Mouse (Mus musculus): Measurements from ENCODE around the gene Tmeff2. TPM values are rescaled to one million over a fixed set of nuclear protein-coding genes. Genes with fewer than 3 reads are reported as not detected.

Tmeff2 gene
- polyA plus RNA-seq, 1 experiment from 2014 or later: 1.4 TPM

DNA sequence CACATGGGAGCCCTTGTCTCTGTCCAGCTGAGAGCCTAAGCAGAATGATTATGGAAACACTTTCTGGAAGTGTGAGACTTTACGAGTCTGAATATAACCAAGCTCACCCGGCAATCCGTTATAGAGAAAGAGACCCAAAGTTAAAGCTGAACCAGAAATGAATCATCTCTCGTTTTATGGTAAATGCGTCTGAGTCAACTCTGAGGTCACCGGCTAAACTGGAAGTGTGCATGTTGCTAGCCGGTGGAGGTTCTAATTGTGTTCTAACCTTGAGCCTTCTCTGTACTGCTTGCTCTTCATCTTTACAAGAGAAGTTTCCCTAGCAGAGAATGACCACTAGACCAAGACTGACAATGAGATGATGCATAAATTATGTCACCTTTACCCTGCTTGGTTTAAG is 316.8 kb downstream of the Tmeff2 start:
- Histone ChIP-seq H3K27me3 (ENCODE audit: control insufficient read depth, insufficient read depth, low read length) (no peaks in the 10 kb centered on the region), H3K9ac (ENCODE audit: low read length) (no peak overlapping the region), H3K4me3 (ENCODE audit: control insufficient read depth in 1 of 2, insufficient read depth in 1 of 2, low read depth in 1 of 2, low read length in 2 of 2) (no peak overlapping the region), H3K4me2 (ENCODE audit: low read length) (no peak overlapping the region), H3K36me3 (ENCODE audit: control insufficient read depth, insufficient read depth, low read length) (no peaks in the 10 kb centered on the region), H3K9me3 (ENCODE audit: control insufficient read depth, low read length) (no peaks in the 10 kb centered on the region), H3K27ac (replicated peaks in 1 of 2; ENCODE audit: control insufficient read depth in 1 of 2, insufficient read depth in 1 of 2, low read depth in 2 of 2, low read length in 2 of 2) (no peak overlapping the region), H3K4me1 (ENCODE audit: control insufficient read depth in 2 of 2, insufficient read depth in 2 of 2, low read length in 2 of 2) (no peaks in the 10 kb centered on the region)
- no peak for ATAC-seq (ENCODE audit: insufficient number of reproducible peaks, insufficient read depth, low FRiP score, low read depth)
- WGBS: 85% methylated on average over 7 of the region's 7 CpGs

DNA sequence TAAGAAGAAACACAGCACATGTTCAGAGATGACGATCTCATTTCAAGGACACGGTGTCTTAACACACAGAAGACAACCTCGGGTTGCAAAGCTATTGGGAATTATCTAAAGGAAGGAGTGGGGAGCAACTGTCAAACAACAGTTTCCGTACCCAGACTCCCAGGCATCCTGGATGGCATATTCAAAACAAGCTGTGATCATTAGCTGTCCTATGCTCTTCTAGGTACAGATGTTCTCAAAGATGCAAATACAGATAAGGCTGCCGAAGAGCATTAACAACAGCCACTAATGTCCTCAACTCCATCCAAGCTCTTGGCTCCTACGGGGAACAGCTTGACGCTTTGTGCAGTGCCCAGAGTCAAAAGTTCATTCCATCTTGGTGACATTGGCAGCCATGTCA is 324.7 kb downstream of the Tmeff2 start:
- Histone ChIP-seq H3K36me3 (ENCODE audit: control insufficient read depth, insufficient read depth, low read length) (no peaks in the 10 kb centered on the region), H3K4me2 (ENCODE audit: low read length) (no peak overlapping the region), H3K9ac (ENCODE audit: low read length) (no peak overlapping the region), H3K27ac (replicated peaks in 1 of 2; ENCODE audit: control insufficient read depth in 1 of 2, insufficient read depth in 1 of 2, low read depth in 2 of 2, low read length in 2 of 2) (no peak overlapping the region), H3K4me3 (ENCODE audit: control insufficient read depth in 1 of 2, insufficient read depth in 1 of 2, low read depth in 1 of 2, low read length in 2 of 2) (no peak overlapping the region), H3K27me3 (ENCODE audit: control insufficient read depth, insufficient read depth, low read length) (no peaks in the 10 kb centered on the region), H3K4me1 (ENCODE audit: control insufficient read depth in 2 of 2, insufficient read depth in 2 of 2, low read length in 2 of 2) (peaks cover 0 to 6% of the 10 kb centered on the region in 2 experiments; a peak in 1 of 4 replicates), H3K9me3 (ENCODE audit: control insufficient read depth, low read length) (0 out of 2 replicates have a peak, but pooled peaks cover 2% of the 10 kb centered on the region)
- ATAC-seq (ENCODE audit: insufficient number of reproducible peaks, insufficient read depth, low FRiP score, low read depth): no peak
- WGBS: 72% methylated on average over 7 of the region's 7 CpGs

Small RNA genes within 50 kb of the gene (microRNA-seq; reads per million reads assigned to microRNA genes)
- gene Gm25736: not detected
